Mouse (Mus musculus) G1E (cell line): Measurements from ENCODE around the gene Zmiz2. TPM values are rescaled to one million over a fixed set of nuclear protein-coding genes. Genes with fewer than 3 reads are reported as not detected.
A peak's percentile ranks its signal among the peaks of the same experiment; 100 is the strongest.

Source experiments
- ATAC-seq: 2 replicates; pipeline ENCODE4 v1.8.0; 2016; ENCODE audit warnings: mild to moderate bottlenecking; ENCODE audit not compliant: insufficient number of reproducible peaks, poor library complexity, low FRiP score, severe bottlenecking; ENCODE audit errors: extremely low read depth
- DNase-seq: peaks from one replicate; pipeline ENCODE4 v3.0.0; 2012; ENCODE audit warnings: low spot score
- H3K27me3 ChIP-seq: 2 replicates; pipeline ENCODE4 v1.6.1; 2012; ENCODE audit warnings: mild to moderate bottlenecking, low read length, inconsistent platforms; ENCODE audit not compliant: insufficient read depth
- H3K36me3 ChIP-seq: replicated peaks from 2 replicates; pipeline ENCODE3; 2012; ENCODE audit warnings: mild to moderate bottlenecking, inconsistent platforms
- H3K4me1 ChIP-seq: 2 replicates; pipeline ENCODE4 v1.6.1; 2012; ENCODE audit warnings: low read depth, low read length, inconsistent platforms, mixed read lengths; ENCODE audit not compliant: insufficient read depth
- H3K4me3 ChIP-seq: 2 replicates; pipeline ENCODE4 v1.5.1; 2012; ENCODE audit warnings: low read depth, mild to moderate bottlenecking, inconsistent platforms, low read length, moderate library complexity, mixed read lengths
- H3K9me3 ChIP-seq: replicated peaks from 2 replicates; pipeline ENCODE4 v1.6.1; 2012; ENCODE audit warnings: inconsistent platforms
- CTCF ChIP-seq: IDR thresholded peaks from 2 replicates; pipeline ENCODE4 v1.5.1; 2012; ENCODE audit warnings: low read depth, low read length, inconsistent platforms, mixed read lengths
- GATA1 ChIP-seq: IDR thresholded peaks from 2 replicates; pipeline ENCODE4 v1.6.1; 2012; ENCODE audit warnings: borderline replicate concordance, low read length, inconsistent platforms, mixed read lengths
- GATA2 ChIP-seq: IDR thresholded peaks from 2 replicates; pipeline ENCODE4 v1.6.1; 2012; ENCODE audit warnings: low read depth, low read length, inconsistent platforms, borderline replicate concordance
- POLR2AphosphoS5 ChIP-seq: IDR thresholded peaks from 2 replicates; pipeline ENCODE4 v1.6.1; 2012; ENCODE audit warnings: low read depth, low read length, inconsistent platforms; ENCODE audit not compliant: insufficient replicate concordance
- TAL1 ChIP-seq: conservative IDR thresholded peaks from 2 replicates; pipeline ENCODE4 v1.6.1; 2012; ENCODE audit warnings: low read depth, low read length, inconsistent platforms, mixed read lengths
- polyA plus RNA-seq: library from polyadenylated mRNA; stranded (reverse); fragments of >175 nt; gene quantifications from 2 replicates; pipeline ENCODE4 v1.2.3, GENCODE M21; 2012
- total RNA-seq, 2 experiments: library from RNA; stranded (forward) in 1 of 2; stranded (reverse) in 1 of 2; fragments of 200-1000 nt in 1 of 2; fragments of >200 nt in 1 of 2; fragmentation: Nextera tagmentation in 1 of 2; gene quantifications; 2 replicates each; pipeline ENCODE4 v1.2.3; 2014 to 2017

Gene Zmiz2
- total and polyA plus RNA-seq, 3 experiments: 7.1 to 245 (median 63.4) TPM

DNA sequence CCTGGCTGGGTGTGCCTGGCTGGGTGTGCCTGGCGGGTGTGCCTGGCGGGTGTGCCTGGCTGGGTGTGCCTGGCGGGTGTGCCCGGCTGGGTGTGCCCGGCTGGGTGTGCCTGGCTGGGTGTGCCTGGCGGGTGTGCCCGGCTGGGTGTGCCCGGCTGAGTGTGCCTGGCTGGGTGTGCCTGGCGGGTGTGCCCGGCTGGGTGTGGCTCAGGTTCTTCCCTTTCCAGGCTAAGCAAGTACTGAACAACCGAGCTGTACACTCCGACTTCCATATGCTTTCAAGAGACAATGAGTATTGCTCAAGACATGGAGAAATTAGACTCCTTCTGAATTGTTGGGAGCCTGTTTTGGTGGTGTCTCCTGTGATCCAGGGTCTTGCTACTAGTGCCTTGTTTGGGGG is 24.4 kb downstream of the Zmiz2 start:
- H3K4me1 ChIP-seq: peaks cover 41% of the 10 kb centered on the region
- ATAC-seq: no peak

DNA sequence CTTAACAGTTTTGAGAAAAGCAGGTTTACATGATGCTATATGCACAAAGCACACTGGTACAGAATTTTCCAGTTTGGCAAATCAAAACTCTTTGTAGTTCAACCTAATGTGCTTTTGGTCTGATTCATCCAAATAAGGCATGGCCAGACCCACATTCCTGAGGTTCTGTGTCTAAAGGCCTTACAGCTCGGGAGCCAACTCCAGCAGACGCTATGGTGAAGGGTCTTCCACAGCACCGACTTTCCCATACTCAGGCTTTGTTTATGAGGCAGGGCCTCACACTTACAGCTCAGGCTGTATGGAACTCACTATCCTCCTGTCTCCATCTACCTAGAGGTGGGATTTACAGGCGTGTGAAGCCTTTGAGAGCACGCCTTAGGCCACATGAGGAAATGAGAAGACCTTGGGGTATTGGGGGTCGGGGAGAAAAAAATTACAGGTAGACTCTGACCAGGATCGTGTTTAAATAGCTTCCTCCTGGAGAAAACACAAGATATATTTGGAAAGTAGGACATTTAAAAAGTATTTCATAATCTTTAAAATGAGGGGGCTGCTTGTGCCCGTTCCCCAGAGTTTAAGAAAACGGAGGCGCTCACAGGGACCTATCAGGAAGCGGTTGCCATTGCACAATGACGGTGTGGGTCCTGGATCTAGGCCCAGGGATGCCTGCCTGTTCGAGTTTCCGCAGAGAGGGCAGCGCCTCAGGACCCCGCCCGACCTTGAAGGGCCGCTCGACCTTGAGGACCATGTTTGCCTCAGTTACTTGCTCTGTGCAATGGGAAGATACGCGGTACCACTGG is 26.1 kb downstream of the Zmiz2 start, which contains the start of gene Ppia:
Ppia (plus strand) TSS at position 693 of the 800 bp plus-strand sequence.
- peak; percentile 52 for DNase-seq
- 0 out of 2 replicates have a peak, but pooled peaks have one; percentile 18 for ATAC-seq
- peaks cover 41% of the 10 kb centered on the region for H3K4me1 ChIP-seq

More for the DNA sequence above, 24.4 kb downstream of the Zmiz2 start:
- Histone ChIP-seq H3K4me3 (no peak overlapping the region), H3K9me3 (no peaks in the 10 kb centered on the region), H3K36me3 (peaks cover 14% of the 10 kb centered on the region), H3K27me3 (no peaks in the 10 kb centered on the region)
- no peak for TF ChIP-seq TAL1
- TF ChIP-seq CTCF: no peak
- no peak for TF ChIP-seq GATA1
- TF ChIP-seq GATA2: no peak
- TF ChIP-seq POLR2AphosphoS5: no peak
- no peak for DNase-seq

DNA sequence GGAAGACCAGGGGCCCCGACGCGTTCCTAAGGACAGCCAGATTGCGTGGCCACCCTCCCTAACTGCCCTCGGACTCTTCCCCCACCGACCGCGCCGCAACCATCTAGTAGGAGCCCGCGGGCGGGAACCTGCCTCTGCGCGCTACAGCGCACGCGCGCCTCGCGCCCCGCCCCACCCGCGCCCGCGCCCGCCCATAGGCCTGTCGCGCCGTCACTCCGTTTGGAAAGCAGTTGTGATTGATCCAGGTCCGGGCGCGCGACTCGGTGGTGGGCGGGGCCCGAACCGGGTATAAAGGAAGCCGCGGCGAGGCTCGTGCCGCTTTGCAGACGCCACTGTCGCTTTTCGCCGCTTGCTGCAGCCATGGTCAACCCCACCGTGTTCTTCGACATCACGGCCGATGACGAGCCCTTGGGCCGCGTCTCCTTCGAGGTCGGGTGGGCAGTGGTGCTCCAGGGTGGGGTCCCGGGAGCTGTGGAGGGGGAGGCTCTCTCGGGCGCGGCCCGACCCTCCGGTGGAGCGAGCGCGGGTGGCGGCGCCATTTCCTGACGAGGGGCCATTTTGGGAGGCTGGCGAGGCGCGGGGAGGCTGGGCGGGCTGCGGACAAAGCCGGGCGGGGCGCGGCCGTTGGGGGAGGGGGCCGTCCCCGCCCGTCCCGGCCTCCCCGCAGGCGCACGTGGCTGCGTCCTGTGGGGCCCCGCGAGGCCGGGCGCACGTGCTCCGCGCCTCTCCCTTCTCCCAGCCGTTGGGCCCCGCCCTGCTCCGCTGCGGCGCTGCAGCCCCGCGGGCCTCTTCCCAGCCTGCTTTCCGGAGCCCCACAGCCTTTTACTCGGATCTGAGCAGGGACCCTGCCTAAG is 26.9 kb downstream of the Zmiz2 start:
- no peak; the same call in 1 of the 2 replicates for TF ChIP-seq POLR2AphosphoS5
- TF ChIP-seq GATA1: no peak
- no peak for TF ChIP-seq GATA2
- TF ChIP-seq CTCF: no peak
- TF ChIP-seq TAL1: no peak
- Histone ChIP-seq H3K27me3 (no peaks in the 10 kb centered on the region), H3K36me3 (peaks cover 36% of the 10 kb centered on the region), H3K9me3 (no peaks in the 10 kb centered on the region), H3K4me3 (peak overlapping the region; percentile 83), H3K4me1 (peaks cover 36% of the 10 kb centered on the region)
- DNase-seq (peak; percentile 97), ATAC-seq (peak; percentile 59)

More for the DNA sequence above, 26.1 kb downstream of the Zmiz2 start, which contains the start of gene Ppia:
- H3K36me3 ChIP-seq: peaks cover 28% of the 10 kb centered on the region
- H3K4me3 ChIP-seq: peak within 1 kb of the TSS; percentile 83
- no peaks in the 10 kb centered on the region for H3K9me3 ChIP-seq
- no peak for TF ChIP-seq CTCF
- TF ChIP-seq TAL1: no peak
- no peak for TF ChIP-seq GATA2
- TF ChIP-seq GATA1: no peak
- no peak for TF ChIP-seq POLR2AphosphoS5
- no peaks in the 10 kb centered on the region for H3K27me3 ChIP-seq

DNA sequence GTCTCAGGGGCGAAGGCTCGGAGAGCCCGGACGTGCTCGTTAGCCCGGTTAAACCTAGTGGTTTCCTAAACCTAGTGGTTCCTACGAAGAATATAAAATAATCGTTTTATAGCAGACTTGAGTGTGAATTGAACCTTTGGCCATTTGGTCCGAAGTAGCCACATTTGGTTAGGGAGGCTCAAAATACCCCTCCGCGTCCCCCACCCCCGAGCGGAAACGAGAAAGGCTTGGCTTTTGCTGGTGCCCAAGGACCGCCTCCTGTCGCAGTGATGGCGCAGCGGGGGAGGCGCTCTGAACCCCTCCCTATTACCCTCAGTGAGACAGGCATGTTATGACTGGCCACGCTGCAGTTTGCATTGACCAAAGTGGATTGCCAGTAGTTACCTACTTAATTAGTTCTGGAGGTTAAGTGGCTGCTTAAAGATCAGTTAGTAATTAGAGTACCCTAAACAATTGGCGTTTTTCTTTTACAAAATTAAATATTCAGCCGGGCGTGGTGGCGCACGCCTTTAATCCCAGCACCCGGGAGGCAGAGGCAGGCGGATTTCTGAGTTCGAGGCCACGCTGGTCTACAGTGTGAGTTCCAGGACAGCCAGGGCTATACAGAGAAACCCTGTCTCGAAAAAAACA is 27.6 kb downstream of the Zmiz2 start:
- ATAC-seq: no peak; the same call in 1 of the 2 replicates
- TF ChIP-seq GATA1 (no peak), POLR2AphosphoS5 (peak; percentile 27; the same call in 1 of the 2 replicates), TAL1 (no peak)

DNA sequence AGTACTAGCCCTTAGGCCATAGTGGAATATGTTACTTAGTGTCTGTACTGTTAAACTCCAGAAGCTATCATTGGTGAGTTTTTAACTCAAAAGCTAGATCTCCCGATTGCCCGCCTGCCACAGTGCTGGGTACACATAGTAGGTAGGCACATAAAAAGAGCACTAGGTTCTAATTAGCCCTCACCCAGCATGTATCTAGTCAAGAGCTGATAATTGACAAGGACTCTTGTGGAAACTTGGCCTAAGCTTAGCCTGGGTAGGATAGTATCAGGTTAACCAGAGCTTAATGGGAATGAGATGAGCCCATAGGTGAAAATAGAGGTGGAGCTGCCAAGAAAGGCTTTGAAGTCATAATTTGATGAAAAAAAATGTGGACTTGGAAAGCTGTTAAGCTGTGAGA is 28.2 kb downstream of the Zmiz2 start:
- Histone ChIP-seq H3K4me1 (peaks cover 27% of the 10 kb centered on the region), H3K36me3 (peaks cover 45% of the 10 kb centered on the region), H3K9me3 (no peaks in the 10 kb centered on the region), H3K4me3 (peak overlapping the region; percentile 83), H3K27me3 (no peaks in the 10 kb centered on the region)
- TF ChIP-seq POLR2AphosphoS5 (peak; percentile 65; the same call in 1 of the 2 replicates), TAL1 (no peak), GATA1 (no peak), GATA2 (no peak), CTCF (no peak)
- no peak for ATAC-seq
- DNase-seq: no peak

More for the DNA sequence above, 27.6 kb downstream of the Zmiz2 start:
- no peaks in the 10 kb centered on the region for H3K9me3 ChIP-seq
- DNase-seq: peak; percentile 75
- peaks cover 40% of the 10 kb centered on the region for H3K36me3 ChIP-seq
- H3K4me3 ChIP-seq: peak overlapping the region; percentile 83
- H3K4me1 ChIP-seq: peaks cover 33% of the 10 kb centered on the region
- no peaks in the 10 kb centered on the region for H3K27me3 ChIP-seq
